Mouse (Mus musculus): ENCODE data around the gene Gm42715. TPM values are rescaled to one million over a fixed set of nuclear protein-coding genes. Genes with fewer than 3 reads are reported as not detected.

Gene Gm42715
- polyA plus RNA-seq, 1 experiment from 2014 or later = 14.1 TPM

- Histone ChIP-seq H3K9me3 (replicated peaks; ENCODE audit: control insufficient read depth, low read length, poor library complexity, severe bottlenecking) (no peaks in the 10 kb centered on the region), H3K4me3 (ENCODE audit: low read depth, low read length) (peak overlapping the region; percentile 85), H3K27ac (ENCODE audit: low read length) (peak overlapping the region; percentile 99), H3K4me2 (ENCODE audit: low read length) (peak overlapping the region; percentile 70), H3K4me1 (ENCODE audit: control insufficient read depth, insufficient read depth, low read length) (peaks cover 18% of the 10 kb centered on the region), H3K9ac (ENCODE audit: low read depth, low read length) (peak overlapping the region; percentile 94), H3K36me3 (ENCODE audit: control insufficient read depth, insufficient read depth, low read length) (peaks cover 9% of the 10 kb centered on the region; the same call in 1 of the 2 replicates), H3K27me3 (ENCODE audit: control insufficient read depth, insufficient read depth, low read depth, low read length) (no peaks in the 10 kb centered on the region)
- peak; percentile 85 for ATAC-seq
- WGBS = 0% methylated on average over 68 of the region's 93 CpGs
Observed at GRCm38 (mm10) chr7:127512231-127513015, 7.0 kb upstream of the Gm42715 start.

GRCm38 (mm10) chr7:127513016-127513390, 6.4 kb upstream of the Gm42715 start:
- H3K4me1 ChIP-seq (ENCODE audit: control insufficient read depth, insufficient read depth, low read length) = peaks cover 18% of the 10 kb centered on the region
- no peaks in the 10 kb centered on the region for H3K9me3 ChIP-seq (replicated peaks; ENCODE audit: control insufficient read depth, low read length, poor library complexity, severe bottlenecking)
- H3K27me3 ChIP-seq (ENCODE audit: control insufficient read depth, insufficient read depth, low read depth, low read length) = no peaks in the 10 kb centered on the region
- no peak for ATAC-seq
- H3K4me2 ChIP-seq (ENCODE audit: low read length) = peak overlapping the region; percentile 70
- peaks cover 12% of the 10 kb centered on the region; the same call in 1 of the 2 replicates for H3K36me3 ChIP-seq (ENCODE audit: control insufficient read depth, insufficient read depth, low read length)
- H3K4me3 ChIP-seq (ENCODE audit: low read depth, low read length) = peak overlapping the region; percentile 85
- peak overlapping the region; percentile 99 for H3K27ac ChIP-seq (ENCODE audit: low read length)
- peak overlapping the region; percentile 94 for H3K9ac ChIP-seq (ENCODE audit: low read depth, low read length)
- 39% methylated on average over 8 of the region's 8 CpGs for WGBS

- H3K9ac ChIP-seq (ENCODE audit: low read depth, low read length) = no peak overlapping the region
- no peaks in the 10 kb centered on the region for H3K27me3 ChIP-seq (ENCODE audit: control insufficient read depth, insufficient read depth, low read depth, low read length)
- peaks cover 18% of the 10 kb centered on the region for H3K4me1 ChIP-seq (ENCODE audit: control insufficient read depth, insufficient read depth, low read length)
- no peak for ATAC-seq
- no peak overlapping the region for H3K4me3 ChIP-seq (ENCODE audit: low read depth, low read length)
- peak overlapping the region; percentile 70 for H3K4me2 ChIP-seq (ENCODE audit: low read length)
- no peak overlapping the region for H3K27ac ChIP-seq (ENCODE audit: low read length)
- H3K36me3 ChIP-seq (ENCODE audit: control insufficient read depth, insufficient read depth, low read length) = peaks cover 12% of the 10 kb centered on the region; the same call in 1 of the 2 replicates
- H3K9me3 ChIP-seq (replicated peaks; ENCODE audit: control insufficient read depth, low read length, poor library complexity, severe bottlenecking) = no peaks in the 10 kb centered on the region
- WGBS = 84% methylated on average over 3 of the region's 3 CpGs
Observed at GRCm38 (mm10) chr7:127513781-127514180, 5.6 kb upstream of the Gm42715 start.

GRCm38 (mm10) chr7:127515846-127516245, 3.5 kb upstream of the Gm42715 start:
- peaks cover 18% of the 10 kb centered on the region for H3K4me1 ChIP-seq (ENCODE audit: control insufficient read depth, insufficient read depth, low read length)
- no peak for ATAC-seq
- H3K4me2 ChIP-seq (ENCODE audit: low read length) = no peak overlapping the region
- peaks cover 21% of the 10 kb centered on the region for H3K36me3 ChIP-seq (ENCODE audit: control insufficient read depth, insufficient read depth, low read length)
- no peak overlapping the region for H3K4me3 ChIP-seq (ENCODE audit: low read depth, low read length)
- H3K27me3 ChIP-seq (ENCODE audit: control insufficient read depth, insufficient read depth, low read depth, low read length) = no peaks in the 10 kb centered on the region
- no peak overlapping the region for H3K27ac ChIP-seq (ENCODE audit: low read length)
- 95% methylated on average over 7 of the region's 7 CpGs for WGBS
- H3K9me3 ChIP-seq (replicated peaks; ENCODE audit: control insufficient read depth, low read length, poor library complexity, severe bottlenecking) = no peaks in the 10 kb centered on the region
- H3K9ac ChIP-seq (ENCODE audit: low read depth, low read length) = no peak overlapping the region

DNA sequence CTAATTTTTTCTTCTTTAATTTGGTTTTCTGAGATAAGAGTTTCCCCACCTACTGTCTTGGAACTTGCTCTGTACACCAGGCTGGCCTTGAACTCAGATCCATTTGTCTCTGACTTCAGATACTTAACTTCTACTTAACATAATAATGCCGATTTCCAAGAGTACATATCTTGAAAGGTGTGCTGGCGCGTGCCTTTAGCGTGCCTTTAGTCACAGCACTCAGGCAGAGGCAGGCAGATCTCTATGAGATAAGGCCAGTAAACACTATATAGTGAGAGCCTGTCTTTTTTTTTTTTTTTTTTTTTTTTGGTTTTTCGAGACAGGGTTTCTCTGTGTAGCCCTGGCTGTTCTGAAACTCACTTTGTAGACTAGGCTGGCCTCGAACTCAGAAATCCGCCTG, 3.0 kb upstream of the Gm42715 start:
- Histone ChIP-seq H3K9ac (ENCODE audit: low read depth, low read length) (no peak overlapping the region), H3K9me3 (replicated peaks; ENCODE audit: control insufficient read depth, low read length, poor library complexity, severe bottlenecking) (no peaks in the 10 kb centered on the region), H3K36me3 (ENCODE audit: control insufficient read depth, insufficient read depth, low read length) (peaks cover 26% of the 10 kb centered on the region), H3K27ac (ENCODE audit: low read length) (no peak overlapping the region), H3K27me3 (ENCODE audit: control insufficient read depth, insufficient read depth, low read depth, low read length) (no peaks in the 10 kb centered on the region), H3K4me1 (ENCODE audit: control insufficient read depth, insufficient read depth, low read length) (peaks cover 14% of the 10 kb centered on the region), H3K4me2 (ENCODE audit: low read length) (no peak overlapping the region), H3K4me3 (ENCODE audit: low read depth, low read length) (no peak overlapping the region)
- 96% methylated on average over 6 of the region's 7 CpGs for WGBS
- no peak for ATAC-seq

GRCm38 (mm10) chr7:127541671-127542070, 22.3 kb downstream of the Gm42715 start:
- Histone ChIP-seq H3K4me2 (ENCODE audit: low read length) (no peak overlapping the region), H3K36me3 (ENCODE audit: control insufficient read depth, insufficient read depth, low read length) (peaks cover 72% of the 10 kb centered on the region), H3K27me3 (ENCODE audit: control insufficient read depth, insufficient read depth, low read depth, low read length) (no peaks in the 10 kb centered on the region), H3K9ac (ENCODE audit: low read depth, low read length) (no peak overlapping the region), H3K9me3 (replicated peaks; ENCODE audit: control insufficient read depth, low read length, poor library complexity, severe bottlenecking) (no peaks in the 10 kb centered on the region), H3K4me1 (ENCODE audit: control insufficient read depth, insufficient read depth, low read length) (peaks cover 3% of the 10 kb centered on the region; the same call in 1 of the 2 replicates), H3K4me3 (ENCODE audit: low read depth, low read length) (no peak overlapping the region), H3K27ac (ENCODE audit: low read length) (no peak overlapping the region)
- 98% methylated on average over 3 of the region's 3 CpGs for WGBS
- no peak for ATAC-seq

- 91% methylated on average over 15 of the region's 15 CpGs for WGBS
- no peak for ATAC-seq
- no peak overlapping the region for H3K9ac ChIP-seq (ENCODE audit: low read depth, low read length)
Observed at GRCm38 (mm10) chr7:127549116-127549835, 29.9 kb downstream of the Gm42715 start.

DNA sequence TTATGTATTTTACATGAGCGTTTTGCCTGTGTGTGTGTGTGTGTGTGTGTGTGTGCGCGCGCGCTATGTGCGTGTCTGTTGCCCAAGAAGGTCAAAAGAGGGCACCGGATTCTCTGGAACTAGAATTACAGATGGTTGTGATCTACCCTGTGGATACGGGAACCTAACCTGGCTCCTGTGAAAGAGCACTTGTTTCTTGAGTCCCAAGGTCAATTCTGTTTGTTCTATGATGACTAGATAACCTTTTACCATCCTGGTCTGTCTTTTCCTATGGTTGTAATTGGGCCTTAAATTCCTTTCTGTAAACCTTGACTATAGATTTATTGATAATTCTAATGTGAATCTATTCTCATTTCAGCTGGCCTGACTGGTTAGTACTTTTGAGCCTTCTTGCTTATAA, 32.2 kb downstream of the Gm42715 start:
- no peak overlapping the region for H3K4me3 ChIP-seq (ENCODE audit: low read depth, low read length)
- H3K9ac ChIP-seq (ENCODE audit: low read depth, low read length) = no peak overlapping the region
- WGBS = 96% methylated on average over 8 of the region's 8 CpGs
- no peak overlapping the region for H3K27ac ChIP-seq (ENCODE audit: low read length)
- H3K27me3 ChIP-seq (ENCODE audit: control insufficient read depth, insufficient read depth, low read depth, low read length) = no peaks in the 10 kb centered on the region
- no peaks in the 10 kb centered on the region for H3K4me1 ChIP-seq (ENCODE audit: control insufficient read depth, insufficient read depth, low read length)
- no peaks in the 10 kb centered on the region for H3K9me3 ChIP-seq (replicated peaks; ENCODE audit: control insufficient read depth, low read length, poor library complexity, severe bottlenecking)
- H3K36me3 ChIP-seq (ENCODE audit: control insufficient read depth, insufficient read depth, low read length) = peaks cover 38% of the 10 kb centered on the region
- H3K4me2 ChIP-seq (ENCODE audit: low read length) = no peak overlapping the region
- ATAC-seq = no peak

More at GRCm38 (mm10) chr7:127549116-127549835, 29.9 kb downstream of the Gm42715 start:
- no peak overlapping the region for H3K4me2 ChIP-seq (ENCODE audit: low read length)
- peaks cover 36% of the 10 kb centered on the region for H3K36me3 ChIP-seq (ENCODE audit: control insufficient read depth, insufficient read depth, low read length)
- no peaks in the 10 kb centered on the region for H3K9me3 ChIP-seq (replicated peaks; ENCODE audit: control insufficient read depth, low read length, poor library complexity, severe bottlenecking)
- H3K27me3 ChIP-seq (ENCODE audit: control insufficient read depth, insufficient read depth, low read depth, low read length) = no peaks in the 10 kb centered on the region
- H3K4me1 ChIP-seq (ENCODE audit: control insufficient read depth, insufficient read depth, low read length) = peaks cover under 1% of the 10 kb centered on the region; the same call in 1 of the 2 replicates
- no peak overlapping the region for H3K4me3 ChIP-seq (ENCODE audit: low read depth, low read length)
- H3K27ac ChIP-seq (ENCODE audit: low read length) = no peak overlapping the region

DNA sequence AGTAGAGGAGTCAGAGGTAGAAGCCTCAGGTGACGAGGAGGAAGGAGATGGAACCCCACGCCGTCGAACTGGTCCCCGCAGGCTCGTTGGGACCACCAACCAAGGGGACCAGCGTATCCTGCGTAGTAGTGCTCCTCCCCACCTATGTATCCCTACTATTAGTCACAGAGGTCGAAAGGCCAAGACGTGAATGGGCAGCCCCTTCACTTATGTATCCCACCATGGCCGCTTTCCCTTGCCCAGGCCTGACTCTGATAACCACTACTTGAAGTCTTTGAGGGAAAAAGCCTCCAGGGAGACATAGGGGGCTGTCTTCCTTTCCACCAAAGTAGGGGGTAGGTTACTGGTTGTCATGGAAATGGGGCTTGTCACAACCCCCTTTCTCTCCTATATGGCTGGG, 41.2 kb downstream of the Gm42715 start:
- no peak overlapping the region for H3K27ac ChIP-seq (ENCODE audit: low read length)
- WGBS = 97% methylated on average over 11 of the region's 11 CpGs
- H3K4me2 ChIP-seq (ENCODE audit: low read length) = no peak overlapping the region
- H3K9ac ChIP-seq (ENCODE audit: low read depth, low read length) = no peak overlapping the region
- H3K36me3 ChIP-seq (ENCODE audit: control insufficient read depth, insufficient read depth, low read length) = peaks cover 44% of the 10 kb centered on the region
- no peaks in the 10 kb centered on the region for H3K9me3 ChIP-seq (replicated peaks; ENCODE audit: control insufficient read depth, low read length, poor library complexity, severe bottlenecking)
- H3K4me3 ChIP-seq (ENCODE audit: low read depth, low read length) = no peak overlapping the region
- H3K27me3 ChIP-seq (ENCODE audit: control insufficient read depth, insufficient read depth, low read depth, low read length) = no peaks in the 10 kb centered on the region
- no peaks in the 10 kb centered on the region for H3K4me1 ChIP-seq (ENCODE audit: control insufficient read depth, insufficient read depth, low read length)
- ATAC-seq = no peak
